Mouse (Mus musculus): ENCODE measurements around the gene Ednra. TPM values are rescaled to one million over a fixed set of nuclear protein-coding genes. Genes with fewer than 3 reads are reported as not detected.
A peak's percentile ranks its signal among the peaks of the same experiment; 100 is the strongest.

Ednra gene
- polyA plus RNA-seq (2016; fragmentation: Nextera tagmentation; extraction: Ambion mirVana), result 48.0 and 51.8 TPM in 2 replicates

- Histone ChIP-seq H3K27ac (peak within 1 kb of the TSS; percentile 98), H3K27me3 (no peaks in the 10 kb centered on the region), H3K9ac (peak within 1 kb of the TSS; percentile 84), H3K9me3 (no peaks in the 10 kb centered on the region), H3K4me1 (peaks cover 28% of the 10 kb centered on the region), H3K36me3 (peaks cover 10% of the 10 kb centered on the region), H3K4me2 (replicated peaks) (peak within 1 kb of the TSS; percentile 64), H3K4me3 (peak within 1 kb of the TSS; percentile 63)
- peak; percentile 87 for ATAC-seq (ENCODE audit: insufficient number of reproducible peaks, insufficient read depth, low FRiP score, low TSS enrichment)
- WGBS, result 1% methylated on average over 27 of the region's 27 CpGs
These were observed at the start of gene Ednra for GRCm38 (mm10) chr8:77724046-77724930. TSS of gene Ednra (minus strand) at chr8:77724464.

GRCm38 (mm10) chr8:77773831-77774230, 49.6 kb upstream of the Ednra start:
- H3K4me2 ChIP-seq (replicated peaks), result no peak overlapping the region
- 43% methylated on average over 4 of the region's 4 CpGs for WGBS
- no peak overlapping the region for H3K9ac ChIP-seq
- H3K27me3 ChIP-seq, result no peaks in the 10 kb centered on the region
- H3K36me3 ChIP-seq, result no peaks in the 10 kb centered on the region
- H3K4me3 ChIP-seq, result no peak overlapping the region
- ATAC-seq (ENCODE audit: insufficient number of reproducible peaks, insufficient read depth, low FRiP score, low TSS enrichment), result no peak
- no peaks in the 10 kb centered on the region for H3K9me3 ChIP-seq
- H3K27ac ChIP-seq, result no peak overlapping the region
- no peaks in the 10 kb centered on the region for H3K4me1 ChIP-seq

- Histone ChIP-seq H3K4me3 (no peak overlapping the region), H3K4me2 (replicated peaks) (no peak overlapping the region), H3K36me3 (no peaks in the 10 kb centered on the region), H3K4me1 (no peaks in the 10 kb centered on the region), H3K27ac (no peak overlapping the region), H3K27me3 (no peaks in the 10 kb centered on the region), H3K9ac (no peak overlapping the region), H3K9me3 (no peaks in the 10 kb centered on the region)
- 68% methylated on average over 5 of the region's 5 CpGs for WGBS
- ATAC-seq (ENCODE audit: insufficient number of reproducible peaks, insufficient read depth, low FRiP score, low TSS enrichment), result no peak
These were observed 49.0 kb upstream of the Ednra start for GRCm38 (mm10) chr8:77773256-77773655.

GRCm38 (mm10) chr8:77772210-77772886, 48.1 kb upstream of the Ednra start:
- no peak for ATAC-seq (ENCODE audit: insufficient number of reproducible peaks, insufficient read depth, low FRiP score, low TSS enrichment)
- H3K27ac ChIP-seq, result no peak overlapping the region

GRCm38 (mm10) chr8:77770966-77771365, 46.7 kb upstream of the Ednra start:
- no peaks in the 10 kb centered on the region for H3K36me3 ChIP-seq
- WGBS, result 55% methylated on average over 3 of the region's 3 CpGs
- H3K4me3 ChIP-seq, result no peak overlapping the region
- H3K9me3 ChIP-seq, result no peaks in the 10 kb centered on the region
- no peak overlapping the region for H3K27ac ChIP-seq
- no peak overlapping the region for H3K4me2 ChIP-seq (replicated peaks)
- ATAC-seq (ENCODE audit: insufficient number of reproducible peaks, insufficient read depth, low FRiP score, low TSS enrichment), result no peak
- no peaks in the 10 kb centered on the region for H3K27me3 ChIP-seq
- H3K9ac ChIP-seq, result no peak overlapping the region
- no peaks in the 10 kb centered on the region for H3K4me1 ChIP-seq

More at GRCm38 (mm10) chr8:77772210-77772886, 48.1 kb upstream of the Ednra start:
- no peaks in the 10 kb centered on the region for H3K9me3 ChIP-seq
- H3K4me2 ChIP-seq (replicated peaks), result no peak overlapping the region
- H3K36me3 ChIP-seq, result no peaks in the 10 kb centered on the region
- no peak overlapping the region for H3K9ac ChIP-seq
- H3K4me1 ChIP-seq, result no peaks in the 10 kb centered on the region
- 60% methylated on average over 5 of the region's 5 CpGs for WGBS
- H3K4me3 ChIP-seq, result no peak overlapping the region
- H3K27me3 ChIP-seq, result no peaks in the 10 kb centered on the region

GRCm38 (mm10) chr8:77768916-77769315, 44.7 kb upstream of the Ednra start:
- 94% methylated on average over 5 of the region's 5 CpGs for WGBS

GRCm38 (mm10) chr8:77764253-77764652, 40.0 kb upstream of the Ednra start:
- Histone ChIP-seq H3K4me3 (no peak overlapping the region), H3K27me3 (no peaks in the 10 kb centered on the region), H3K4me1 (no peaks in the 10 kb centered on the region), H3K9ac (no peak overlapping the region), H3K27ac (no peak overlapping the region), H3K4me2 (replicated peaks) (no peak overlapping the region), H3K36me3 (no peaks in the 10 kb centered on the region), H3K9me3 (no peaks in the 10 kb centered on the region)
- ATAC-seq (ENCODE audit: insufficient number of reproducible peaks, insufficient read depth, low FRiP score, low TSS enrichment), result no peak
- 58% methylated on average over 8 of the region's 8 CpGs for WGBS

More at GRCm38 (mm10) chr8:77768916-77769315, 44.7 kb upstream of the Ednra start:
- Histone ChIP-seq H3K27ac (no peak overlapping the region), H3K9ac (no peak overlapping the region), H3K9me3 (no peaks in the 10 kb centered on the region), H3K27me3 (no peaks in the 10 kb centered on the region), H3K4me3 (no peak overlapping the region), H3K4me2 (replicated peaks) (no peak overlapping the region), H3K36me3 (no peaks in the 10 kb centered on the region), H3K4me1 (no peaks in the 10 kb centered on the region)
- no peak for ATAC-seq (ENCODE audit: insufficient number of reproducible peaks, insufficient read depth, low FRiP score, low TSS enrichment)

GRCm38 (mm10) chr8:77762967-77763366, 38.7 kb upstream of the Ednra start:
- 57% methylated on average over 3 of the region's 3 CpGs for WGBS
- Histone ChIP-seq H3K4me2 (replicated peaks) (no peak overlapping the region), H3K4me3 (no peak overlapping the region), H3K27ac (no peak overlapping the region), H3K36me3 (no peaks in the 10 kb centered on the region), H3K9me3 (no peaks in the 10 kb centered on the region), H3K27me3 (no peaks in the 10 kb centered on the region), H3K4me1 (no peaks in the 10 kb centered on the region; the same call in 1 of the 2 replicates), H3K9ac (no peak overlapping the region)
- ATAC-seq (ENCODE audit: insufficient number of reproducible peaks, insufficient read depth, low FRiP score, low TSS enrichment), result no peak

- Histone ChIP-seq H3K4me1 (peaks cover 6% of the 10 kb centered on the region; the same call in 1 of the 2 replicates), H3K27ac (no peak overlapping the region), H3K36me3 (no peaks in the 10 kb centered on the region), H3K9me3 (no peaks in the 10 kb centered on the region), H3K27me3 (no peaks in the 10 kb centered on the region), H3K4me3 (no peak overlapping the region), H3K4me2 (replicated peaks) (no peak overlapping the region), H3K9ac (no peak overlapping the region)
- WGBS, result 36% methylated on average over 4 of the region's 4 CpGs
- no peak for ATAC-seq (ENCODE audit: insufficient number of reproducible peaks, insufficient read depth, low FRiP score, low TSS enrichment)
These were observed 31.2 kb upstream of the Ednra start for GRCm38 (mm10) chr8:77755441-77755840.

- H3K4me2 ChIP-seq (replicated peaks), result no peak overlapping the region
- WGBS, result 83% methylated on average over 5 of the region's 5 CpGs
- H3K9me3 ChIP-seq, result no peaks in the 10 kb centered on the region
- no peaks in the 10 kb centered on the region for H3K36me3 ChIP-seq
- no peaks in the 10 kb centered on the region for H3K27me3 ChIP-seq
- no peak overlapping the region for H3K4me3 ChIP-seq
- no peak overlapping the region for H3K27ac ChIP-seq
- H3K4me1 ChIP-seq, result peaks cover 6% of the 10 kb centered on the region; the same call in 1 of the 2 replicates
- no peak for ATAC-seq (ENCODE audit: insufficient number of reproducible peaks, insufficient read depth, low FRiP score, low TSS enrichment)
- H3K9ac ChIP-seq, result no peak overlapping the region
These were observed 29.5 kb upstream of the Ednra start for GRCm38 (mm10) chr8:77753796-77754195.

- Histone ChIP-seq H3K4me1 (peaks cover 6% of the 10 kb centered on the region; the same call in 1 of the 2 replicates), H3K9ac (no peak overlapping the region), H3K36me3 (no peaks in the 10 kb centered on the region), H3K27me3 (no peaks in the 10 kb centered on the region), H3K9me3 (no peaks in the 10 kb centered on the region), H3K4me3 (no peak overlapping the region), H3K27ac (no peak overlapping the region), H3K4me2 (replicated peaks) (no peak overlapping the region)
- no peak for ATAC-seq (ENCODE audit: insufficient number of reproducible peaks, insufficient read depth, low FRiP score, low TSS enrichment)
- WGBS, result 60% methylated on average over 3 of the region's 3 CpGs
These were observed 27.8 kb upstream of the Ednra start for GRCm38 (mm10) chr8:77752041-77752440.

- no peak overlapping the region for H3K4me2 ChIP-seq (replicated peaks)
- WGBS, result 74% methylated on average over 4 of the region's 4 CpGs
These were observed 26.1 kb upstream of the Ednra start for GRCm38 (mm10) chr8:77750407-77750806.

More at GRCm38 (mm10) chr8:77750407-77750806, 26.1 kb upstream of the Ednra start:
- no peak for ATAC-seq (ENCODE audit: insufficient number of reproducible peaks, insufficient read depth, low FRiP score, low TSS enrichment)
- Histone ChIP-seq H3K9ac (no peak overlapping the region), H3K4me1 (peaks cover 2% of the 10 kb centered on the region; the same call in 1 of the 2 replicates), H3K27ac (no peak overlapping the region), H3K36me3 (no peaks in the 10 kb centered on the region), H3K9me3 (no peaks in the 10 kb centered on the region), H3K4me3 (no peak overlapping the region), H3K27me3 (no peaks in the 10 kb centered on the region)

Measured in embryonic facial prominence, embryonic 12.5 days (tissue).